24 mouse cellular contexts compared by ENCODE assay signal in the genomic region with DNA sequence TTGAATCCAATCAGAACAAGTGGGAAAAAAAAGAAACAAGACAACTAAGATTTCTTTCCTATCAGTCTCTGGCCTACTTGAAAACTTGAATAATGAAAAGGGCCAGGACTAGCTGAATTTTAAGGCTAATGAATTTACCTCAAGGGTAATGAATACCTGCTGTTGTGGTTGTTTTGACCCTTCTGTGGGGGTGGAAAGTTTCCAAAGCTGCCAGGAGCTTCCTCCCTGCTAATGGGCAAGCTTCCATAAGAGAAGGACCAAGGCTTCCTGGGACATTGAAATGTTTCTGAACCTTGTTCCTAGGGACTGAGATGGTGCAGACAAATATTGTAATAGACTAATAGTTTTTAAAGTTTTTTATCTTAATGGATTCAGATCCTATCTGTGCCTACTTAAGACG. TPM values are rescaled to one million over a fixed set of nuclear protein-coding genes. Genes with fewer than 3 reads are reported as not detected.
"Had no signal": no experiment of that assay in that cellular context is flagged by ENCODE, and none has a peak within 500 bp of the region (broad histone marks: within the 10 kb centered on the region; RNA-seq: fewer than 3 reads in every experiment).

No protein-coding gene starts in this region.

- H3K4me3 ChIP-seq: layer of hippocampus, adult 2 months; limb, embryonic 10.5 days; limb, embryonic 13.5 days; liver, embryonic 12.5 days; liver, embryonic 15.5 days; lung, embryonic 15.5 days; megakaryocyte, embryonic 14.5 days; midbrain, embryonic 10.5 days; midbrain, embryonic 13.5 days; myocyte; neural tube, embryonic 13.5 days had no signal

- ATAC-seq: liver, embryonic 12.5 days; midbrain, embryonic 13.5 days; midbrain, embryonic 16.5 days had no signal

- H3K27ac ChIP-seq: kidney, postnatal 0 days; layer of hippocampus, adult 2 months; limb, embryonic 10.5 days; limb, embryonic 13.5 days; liver, embryonic 12.5 days; liver, embryonic 15.5 days; lung, embryonic 15.5 days; midbrain, embryonic 10.5 days; midbrain, embryonic 13.5 days; neural tube, embryonic 13.5 days; stomach, postnatal 0 days had no signal

- DNase-seq: kidney, postnatal 25 days; layer of hippocampus, adult 9-11 months; liver; lung, adult 18-20 months; lung, postnatal 10 days; lung, postnatal 36 days; thymus, adult 2 months; thymus, postnatal 14 days; thymus, postnatal 4 days had no signal

RNA-seq across cellular contexts. Expression of gene Atp10b, which starts 6.9 kb away (rescaled TPM):
- total RNA-seq: monocyte, adult 5-6 weeks had no signal
